Mouse (Mus musculus) G1E (cell line): ENCODE measurements around the gene Snx29.

Experiments
- CTCF ChIP-seq: IDR thresholded peaks from 2 replicates; pipeline ENCODE4 v1.5.1; 2012; ENCODE audit warnings: low read depth, low read length, inconsistent platforms, mixed read lengths
- GATA1 ChIP-seq: IDR thresholded peaks from 2 replicates; pipeline ENCODE4 v1.6.1; 2012; ENCODE audit warnings: borderline replicate concordance, low read length, inconsistent platforms, mixed read lengths
- GATA2 ChIP-seq: IDR thresholded peaks from 2 replicates; pipeline ENCODE4 v1.6.1; 2012; ENCODE audit warnings: low read depth, low read length, inconsistent platforms, borderline replicate concordance
- POLR2AphosphoS5 ChIP-seq: IDR thresholded peaks from 2 replicates; pipeline ENCODE4 v1.6.1; 2012; ENCODE audit warnings: low read depth, low read length, inconsistent platforms; ENCODE audit not compliant: insufficient replicate concordance
- TAL1 ChIP-seq: conservative IDR thresholded peaks from 2 replicates; pipeline ENCODE4 v1.6.1; 2012; ENCODE audit warnings: low read depth, low read length, inconsistent platforms, mixed read lengths

DNA sequence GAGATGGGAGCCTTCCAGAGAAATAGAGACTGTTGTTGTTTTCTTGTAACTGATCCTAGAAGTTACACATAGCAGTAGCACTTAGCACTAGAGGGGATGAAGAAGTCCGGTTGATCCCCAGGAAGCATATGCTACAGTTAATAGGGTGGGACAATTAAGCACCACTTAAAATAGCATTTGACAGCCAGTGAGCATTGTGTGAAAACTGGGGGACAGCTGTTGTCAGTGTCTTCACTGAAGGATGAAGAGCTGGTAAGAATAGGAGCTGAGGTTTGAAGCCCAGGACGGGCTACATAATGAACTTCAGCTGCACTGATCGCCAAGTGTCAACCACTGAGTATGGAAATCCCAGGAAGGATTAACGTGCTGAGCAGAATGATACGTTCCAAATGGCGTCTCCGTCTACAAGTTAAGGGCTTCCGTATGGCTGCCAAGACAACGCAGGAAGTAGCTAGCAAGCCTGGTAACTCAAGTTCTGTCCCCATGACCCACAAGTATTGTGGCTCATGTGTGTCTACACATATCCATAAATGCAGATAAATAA is 184.6 kb downstream of the Snx29 start:
- TF ChIP-seq CTCF (no peak), POLR2AphosphoS5 (no peak), GATA1 (no peak), TAL1 (no peak), GATA2 (no peak)
